Mouse (Mus musculus) adrenal gland, adult 18-20 months (tissue): ENCODE data around the gene Dab2ip. TPM values are rescaled to one million over a fixed set of nuclear protein-coding genes. Genes with fewer than 3 reads are reported as not detected.

Source experiments
- DNase-seq, 2 experiments: peaks; one replicate each; pipeline ENCODE4 v3.0.0; 2021 to 2022; ENCODE audit warnings: low spot score in 2 of 2
- total RNA-seq, 2 experiments: library from RNA; stranded (reverse); gene quantifications; 1 replicate in 1 of 2; 2 replicates in 1 of 2; pipeline ENCODE4 v1.2.3; 2021

Dab2ip gene
- total RNA-seq, 2 experiments from 2014 or later = 43.5 to 87.3 TPM

DNA sequence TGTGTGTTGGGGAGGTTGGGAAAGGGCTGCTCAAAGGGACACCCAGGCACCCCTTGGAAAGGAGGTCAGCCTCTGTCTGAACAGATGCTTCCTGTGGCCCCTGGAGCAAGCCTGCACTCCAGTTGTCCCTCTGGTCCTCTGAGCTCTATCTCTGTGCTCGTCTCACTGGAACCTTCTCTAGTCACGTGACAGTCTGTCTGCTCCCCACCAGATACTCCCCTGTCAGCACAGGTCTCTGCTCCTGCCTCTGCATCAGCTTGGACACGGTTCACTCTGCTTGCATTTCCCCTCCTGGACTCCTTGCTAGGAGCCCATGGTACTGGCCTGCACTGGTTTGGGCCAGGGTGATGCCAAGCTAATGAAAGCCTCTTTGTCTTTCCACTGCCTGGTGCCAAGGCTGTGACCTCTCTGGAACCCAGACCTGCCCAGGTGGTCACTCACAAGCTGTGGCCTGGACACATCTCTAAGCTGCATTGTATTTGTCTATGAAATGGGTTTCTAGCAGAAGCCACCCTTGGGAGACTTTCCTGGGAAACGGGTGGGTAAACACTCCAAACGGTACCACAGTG, 1.1 kb upstream of the Dab2ip start:
- no peak for DNase-seq

DNA sequence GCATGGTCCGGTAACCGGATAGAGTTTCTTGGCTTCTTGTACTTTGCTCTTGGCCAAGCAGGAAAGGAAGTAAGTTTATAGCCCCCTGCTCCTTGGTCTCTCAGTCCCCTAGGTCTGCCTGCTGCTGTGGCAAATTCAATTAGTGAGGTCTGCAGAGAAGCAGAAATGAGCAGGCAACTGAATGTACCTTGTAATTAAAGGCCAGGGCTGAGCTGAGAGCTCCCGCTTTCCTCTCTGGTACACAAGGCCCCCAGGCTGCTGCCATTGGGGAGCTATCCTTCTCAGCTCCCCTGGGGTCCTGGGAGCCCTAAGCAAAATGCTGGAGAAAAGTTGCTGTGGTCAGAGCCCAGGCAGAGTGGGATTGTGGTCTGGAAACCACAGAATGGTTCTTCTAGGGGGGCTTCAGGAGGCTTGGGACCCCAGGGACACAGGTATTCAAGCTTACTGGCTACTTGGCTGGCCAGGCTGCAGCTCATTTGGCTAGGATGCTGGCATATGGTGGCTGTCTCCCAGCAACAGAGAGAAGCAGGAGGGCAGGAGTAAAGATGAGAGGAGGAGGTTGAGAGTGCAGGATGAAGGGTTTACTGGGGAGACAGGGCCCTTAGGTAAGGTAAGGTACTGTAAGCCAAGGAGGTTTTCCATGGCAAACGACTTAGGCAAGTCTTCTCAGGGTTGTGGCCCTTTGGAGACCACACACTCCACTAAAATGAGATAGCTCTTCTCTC, 922 bp downstream of the Dab2ip start:
- no peak for DNase-seq

DNA sequence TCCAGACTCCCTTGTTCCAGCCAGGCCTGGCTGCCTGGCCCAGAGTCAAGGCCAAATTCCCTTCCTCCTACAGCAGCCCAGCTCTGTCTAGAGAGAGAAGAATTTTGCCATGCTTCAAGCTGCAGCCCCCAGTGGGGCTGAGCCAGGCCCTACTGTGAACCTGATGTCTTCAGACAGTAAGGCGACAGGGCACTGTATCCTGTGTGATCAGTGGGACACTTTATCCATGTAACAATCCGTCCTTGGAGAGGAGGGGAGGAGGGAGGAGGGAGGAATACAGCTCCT, 1.4 kb downstream of the Dab2ip start:
- DNase-seq = peak in 1 of 2 experiments; percentile 24

DNA sequence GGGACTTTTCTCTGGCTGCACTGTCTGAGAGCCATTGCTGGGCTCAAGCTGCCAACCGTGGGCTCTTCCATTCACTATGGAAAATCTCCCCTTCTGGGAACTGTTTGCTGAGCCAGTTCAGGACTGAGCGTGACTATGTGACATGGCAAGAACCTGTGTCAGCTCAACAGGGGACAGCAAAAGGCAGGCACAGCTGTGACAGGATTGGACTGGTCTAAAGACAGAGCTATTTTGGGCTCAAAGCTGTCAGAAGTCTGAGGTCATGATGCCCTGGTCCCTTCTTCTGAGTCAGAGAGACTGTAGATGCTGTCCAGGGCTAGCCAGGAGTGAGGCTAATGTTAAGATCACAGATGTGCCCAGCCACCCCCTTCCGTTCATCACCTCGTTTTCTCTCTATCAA, 5.7 kb downstream of the Dab2ip start:
- DNase-seq = no peak

DNA sequence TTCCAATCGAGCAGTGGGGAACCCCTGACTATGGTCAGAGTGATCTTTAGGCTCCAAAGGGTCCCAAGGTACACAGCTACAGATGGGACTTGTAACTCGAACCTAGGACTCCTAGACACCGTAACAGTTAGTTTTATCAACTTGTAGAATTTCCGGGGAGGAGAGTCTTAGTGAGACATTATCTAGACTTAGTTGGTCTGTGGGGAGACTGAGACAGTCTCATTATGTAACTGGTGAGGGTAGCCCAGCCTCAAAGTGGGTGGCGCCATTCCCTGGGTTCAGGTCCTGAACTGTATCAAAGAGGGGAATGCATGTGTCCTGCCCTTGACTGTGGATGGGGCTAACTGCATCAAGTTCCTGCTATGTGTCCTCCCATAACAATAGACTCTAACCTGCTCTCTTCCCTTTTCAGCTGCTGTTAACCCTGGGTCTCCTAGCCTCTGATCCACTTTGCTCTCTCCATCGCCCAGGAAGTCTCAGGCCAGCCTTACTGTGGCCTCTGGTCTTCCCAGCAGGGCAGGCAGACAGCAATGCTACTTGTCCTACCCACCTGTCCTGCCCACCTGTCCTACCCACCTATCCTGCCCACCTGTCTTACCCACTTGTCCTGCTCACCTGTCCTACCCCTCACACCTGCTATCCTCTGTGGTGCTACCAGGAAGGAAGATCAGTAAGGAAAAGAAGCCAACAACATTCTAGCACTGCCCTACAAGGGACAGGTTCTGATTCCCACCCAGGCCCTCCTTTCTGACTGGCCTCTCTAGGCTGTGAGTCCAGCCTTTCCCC, 7.2 kb downstream of the Dab2ip start:
- no peak for DNase-seq

DNA sequence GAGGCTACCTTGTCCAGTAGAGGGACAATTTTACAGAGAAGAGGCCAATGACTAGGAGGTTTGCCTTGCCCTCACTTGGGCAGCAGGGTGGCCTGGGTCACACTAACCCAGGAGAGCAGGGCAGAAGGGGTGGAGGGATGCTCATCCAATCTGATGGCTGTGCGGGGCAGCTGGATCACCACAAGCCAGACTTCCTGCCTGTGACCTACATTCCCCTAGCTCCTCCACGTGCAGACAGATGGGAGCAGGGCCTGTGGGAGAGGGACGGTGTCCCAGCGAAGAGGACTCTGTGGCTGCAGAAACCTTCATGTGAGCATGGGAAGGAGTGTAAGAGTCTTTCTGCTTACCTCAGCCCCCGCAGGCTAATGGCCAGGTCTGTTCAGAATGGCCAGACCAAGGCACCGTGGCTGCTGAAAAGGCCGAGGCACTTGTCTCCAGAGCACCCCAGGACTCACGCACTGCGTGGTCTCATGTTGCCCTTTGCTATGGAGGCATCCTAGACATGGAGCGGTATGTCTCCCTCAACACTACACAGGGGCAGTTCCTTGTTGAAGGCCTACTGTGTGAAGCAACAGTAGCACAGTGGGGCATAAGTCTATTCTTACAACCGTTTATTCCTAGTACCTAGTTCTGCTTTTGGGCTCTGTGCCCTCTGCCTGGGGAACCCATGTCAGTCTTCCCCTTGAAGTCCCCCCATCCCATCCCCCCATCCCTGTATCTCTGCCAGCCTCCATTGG, 9.1 kb downstream of the Dab2ip start:
- no peak for DNase-seq

DNA sequence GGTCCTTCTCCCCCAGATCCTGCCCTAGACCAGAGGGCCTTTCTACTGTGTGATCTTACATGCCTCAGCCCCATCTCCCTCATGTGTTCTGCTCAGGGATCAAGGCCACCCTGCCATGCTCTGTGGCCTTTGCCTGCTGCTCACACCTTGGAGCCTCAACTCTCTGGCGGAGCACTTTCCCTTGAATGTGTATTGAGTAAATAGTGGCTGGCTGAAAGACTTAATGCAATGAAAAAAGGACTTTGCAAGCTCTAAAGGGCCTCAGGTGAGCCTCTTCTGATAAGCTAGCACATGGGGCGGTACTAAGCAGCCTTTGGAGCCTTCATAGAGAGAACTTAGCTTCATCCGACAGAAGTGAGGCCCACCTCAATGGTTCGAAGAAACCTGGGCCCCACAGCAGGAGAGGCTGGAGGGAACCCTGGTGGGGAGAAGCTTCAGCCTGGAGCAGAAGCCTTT, 9.7 kb downstream of the Dab2ip start:
- DNase-seq = no peak

DNA sequence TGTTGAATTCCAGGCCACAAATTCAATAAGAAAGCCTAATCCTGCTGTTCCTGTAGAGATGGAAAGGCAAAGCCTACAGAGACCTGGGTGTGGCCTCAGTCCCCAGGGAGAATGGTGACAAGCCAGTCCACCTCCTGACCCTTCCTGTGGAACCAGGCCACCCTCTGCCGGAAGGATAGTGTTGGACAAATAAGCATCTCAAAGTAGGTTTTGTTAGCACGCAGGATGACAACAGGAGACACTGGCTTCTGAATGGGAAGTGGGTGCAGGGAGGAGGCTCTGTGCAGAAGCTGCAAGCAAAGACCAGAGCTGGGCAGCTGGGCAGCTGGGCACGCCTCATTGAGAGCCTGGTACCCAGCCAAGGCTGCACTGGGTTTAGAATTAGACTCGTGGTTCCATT, 12.7 kb downstream of the Dab2ip start:
- DNase-seq = no peak

DNA sequence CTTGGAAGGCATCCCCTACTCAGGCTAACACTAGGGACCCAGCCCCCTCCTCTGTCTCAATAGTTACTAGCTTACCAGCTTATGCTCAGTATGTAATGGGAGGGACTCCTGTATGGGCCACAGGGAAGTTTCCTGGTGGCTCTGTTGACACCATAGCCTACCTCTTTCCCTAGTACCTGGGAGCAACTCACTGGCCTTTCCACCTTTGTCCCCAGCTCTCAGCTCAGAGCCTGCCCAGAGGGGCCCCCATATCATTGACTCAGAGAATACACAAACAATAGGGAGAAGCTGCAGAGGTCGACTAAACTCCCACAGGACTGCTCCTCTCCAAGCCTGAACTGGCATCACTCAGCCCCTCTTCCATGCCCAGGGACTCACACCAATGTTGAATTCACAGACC, 16.6 kb downstream of the Dab2ip start:
- DNase-seq = no peak

DNA sequence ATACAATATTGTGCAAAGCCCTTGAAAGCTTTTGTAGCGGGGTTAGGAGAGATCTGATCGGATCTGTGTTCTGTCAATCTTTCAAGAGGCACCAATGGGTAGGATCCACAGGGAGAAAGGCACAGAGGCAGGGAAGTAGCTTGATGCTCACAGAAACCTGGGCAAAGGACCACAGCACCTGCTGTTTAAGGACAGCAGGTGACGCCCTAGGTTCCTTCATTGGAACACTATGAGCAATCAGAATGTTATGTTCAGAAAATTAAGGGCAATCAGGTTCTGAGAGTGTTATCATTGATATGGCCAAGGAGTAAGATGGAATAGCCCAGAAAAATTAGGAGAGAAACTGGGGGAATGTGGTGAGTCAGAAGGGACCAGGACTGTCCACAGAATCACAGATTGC, 18.6 kb downstream of the Dab2ip start:
- no peak for DNase-seq

DNA sequence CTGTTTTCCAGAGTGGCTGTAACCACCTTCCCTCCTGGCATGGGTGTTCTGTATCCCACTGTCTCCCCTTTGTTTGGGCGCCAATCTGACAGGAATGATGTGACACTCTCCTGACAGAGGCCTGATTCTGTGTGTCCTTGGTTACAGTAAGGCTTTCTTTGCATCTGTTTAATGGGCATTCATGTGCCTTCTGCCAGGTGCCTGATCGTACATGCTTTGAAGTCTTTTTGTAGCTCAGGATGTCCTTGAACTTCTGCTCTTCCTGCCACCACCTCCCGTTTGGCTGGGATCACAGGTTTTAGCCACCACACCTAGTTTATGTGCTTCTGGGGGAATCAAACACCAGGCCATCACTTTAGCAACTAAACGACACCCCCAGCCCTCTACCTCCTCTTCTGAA, 22.0 kb downstream of the Dab2ip start:
- no peak for DNase-seq

DNA sequence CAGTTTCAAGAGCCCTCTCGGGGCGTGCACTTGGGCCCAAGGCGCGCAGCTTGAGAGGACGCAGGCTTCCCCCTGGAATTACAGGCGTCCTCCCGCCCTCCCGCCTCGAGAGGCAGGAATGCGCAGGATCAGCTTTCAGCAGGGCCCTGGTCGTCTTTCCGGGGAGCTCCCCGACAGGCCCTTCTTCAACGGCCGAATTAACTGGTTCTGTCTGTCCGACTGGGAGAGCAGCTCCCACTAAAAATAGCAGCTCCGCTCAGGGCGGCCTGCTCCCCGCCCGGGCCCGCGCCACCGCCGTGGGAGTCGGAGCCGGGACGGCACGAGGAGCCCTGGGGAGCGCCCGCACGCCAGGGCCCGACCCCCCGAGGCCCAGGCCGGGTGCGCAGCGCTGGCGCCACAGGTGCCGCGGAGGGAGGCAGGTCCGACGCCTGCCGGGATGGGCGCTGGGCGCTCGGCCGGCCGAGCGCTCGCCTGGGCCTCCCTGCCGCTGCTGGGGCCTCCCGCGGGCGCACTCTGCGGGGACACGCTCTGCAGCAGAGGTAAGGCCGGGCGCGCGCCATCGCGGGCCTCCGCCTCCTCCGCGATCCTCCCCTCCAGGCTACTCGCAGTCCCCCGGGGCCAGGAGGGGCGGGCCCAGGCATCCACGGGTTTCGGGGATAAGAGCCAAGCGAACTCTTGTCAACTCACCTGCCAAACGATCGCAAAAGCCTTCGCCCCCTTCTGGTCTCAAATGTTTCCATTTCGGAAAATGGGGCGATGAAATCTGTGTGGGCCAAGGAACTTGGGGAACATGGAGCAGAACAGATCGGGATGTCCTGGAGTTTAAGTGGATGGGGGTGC, 23.7 kb downstream of the Dab2ip start:
- DNase-seq = peak; percentile 61 to 62

DNA sequence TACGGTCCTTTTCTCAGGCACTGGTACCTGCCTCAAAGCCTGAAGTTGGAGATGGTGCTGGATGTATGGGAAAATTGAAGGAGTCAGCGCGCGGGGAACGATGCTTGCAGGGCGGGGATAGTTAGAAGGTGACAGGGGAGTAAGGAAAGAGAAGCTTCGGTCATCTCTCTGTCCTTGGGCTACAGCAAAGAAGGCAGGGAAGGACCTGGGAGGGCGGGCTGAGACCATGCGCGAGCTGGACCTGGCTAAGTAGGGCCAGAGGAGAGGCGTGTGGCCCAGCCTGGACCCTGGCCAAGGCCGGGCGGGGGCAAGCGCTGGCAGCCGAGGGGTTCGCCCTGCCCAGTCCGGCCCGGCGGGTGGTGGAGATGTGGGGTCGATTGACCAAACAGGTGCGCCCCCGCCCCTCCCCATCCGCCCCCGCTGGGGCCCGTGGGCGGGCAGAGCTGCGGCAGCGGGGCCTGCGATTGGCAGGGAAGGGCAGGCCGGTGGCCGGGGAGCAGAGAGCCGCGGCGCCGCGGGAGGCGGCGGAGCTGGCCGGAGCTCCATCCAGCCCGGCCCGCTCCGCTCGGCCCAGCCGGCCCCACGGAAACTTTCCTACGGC, 24.4 kb downstream of the Dab2ip start:
- DNase-seq = peak; percentile 72 to 73

DNA sequence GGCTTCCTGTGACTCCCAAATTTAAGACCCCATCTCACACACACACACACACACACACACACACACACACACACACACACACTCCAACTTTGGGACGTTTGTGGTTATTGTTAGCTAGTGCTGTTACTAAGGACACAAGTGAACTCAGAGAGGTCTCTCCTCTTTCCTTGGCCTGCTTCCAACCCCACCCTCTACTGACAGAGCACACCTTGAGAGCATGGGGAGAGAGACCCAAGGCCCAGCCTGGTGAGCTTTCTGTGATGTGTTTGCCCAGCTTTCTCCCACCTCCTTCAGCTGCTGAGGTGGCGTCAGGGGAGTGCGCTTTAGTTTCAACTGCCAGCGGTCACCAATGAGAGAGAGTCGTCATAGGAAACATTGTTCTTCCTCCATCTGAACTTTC, 25.3 kb downstream of the Dab2ip start:
- no peak for DNase-seq

DNA sequence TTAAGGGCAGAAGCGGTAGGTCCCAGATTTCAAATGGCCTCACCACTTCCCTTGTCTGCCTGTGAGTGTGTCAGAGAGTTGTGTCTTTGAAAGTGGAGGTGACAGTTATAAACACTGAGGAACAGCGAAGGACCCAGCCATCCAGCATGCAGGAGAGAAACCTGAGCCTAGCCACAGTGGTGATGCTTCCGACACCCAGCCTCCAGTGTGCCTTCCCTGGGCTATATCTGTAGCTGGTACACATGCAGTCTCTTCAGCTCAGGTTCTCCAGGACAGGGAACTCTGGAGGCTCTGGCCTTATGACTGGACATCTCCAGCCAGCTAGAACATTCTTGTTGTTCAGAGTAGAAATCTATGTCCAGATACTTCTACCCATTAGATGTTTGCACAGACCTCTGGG, 25.9 kb downstream of the Dab2ip start:
- no peak for DNase-seq

DNA sequence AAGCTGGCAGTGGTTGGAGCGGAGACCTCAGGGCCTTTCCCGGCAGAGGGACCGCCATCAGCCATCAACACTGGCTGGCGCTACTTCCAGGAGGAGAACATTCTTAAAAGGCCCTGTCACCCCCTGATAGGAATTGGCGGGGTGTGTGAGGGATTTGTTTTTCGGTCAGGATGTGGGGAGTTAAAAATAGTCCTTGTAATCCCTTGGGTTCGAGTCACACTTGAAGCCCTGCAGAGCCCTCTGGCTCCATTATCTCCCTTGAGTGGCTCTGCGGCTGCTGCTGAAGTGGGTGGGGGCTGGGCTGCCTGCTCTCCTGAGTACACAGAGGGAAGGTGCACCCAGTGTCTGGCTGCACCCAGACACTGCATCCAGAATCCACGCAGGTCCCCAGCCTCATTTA, 30.3 kb downstream of the Dab2ip start:
- no peak for DNase-seq

DNA sequence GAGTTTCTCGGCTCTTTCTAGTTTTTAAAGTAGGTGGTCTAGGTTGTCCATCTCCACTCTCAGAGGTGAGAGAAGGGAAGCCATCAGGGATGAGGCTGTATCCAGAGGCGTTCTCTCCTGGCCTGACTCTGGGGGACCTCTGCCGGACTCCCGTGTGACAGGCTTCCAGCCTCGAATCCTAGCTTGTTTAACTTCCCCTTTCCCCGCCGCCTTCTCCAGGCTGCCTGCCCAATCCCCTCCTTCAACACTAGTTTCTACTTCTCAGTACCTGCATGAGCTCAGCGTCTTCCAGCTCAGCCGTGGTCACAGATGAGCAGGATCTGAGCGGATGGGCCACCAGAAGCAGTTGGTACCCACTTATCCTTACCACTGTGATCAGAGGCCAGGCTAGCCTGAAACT, 31.3 kb downstream of the Dab2ip start:
- no peak for DNase-seq

DNA sequence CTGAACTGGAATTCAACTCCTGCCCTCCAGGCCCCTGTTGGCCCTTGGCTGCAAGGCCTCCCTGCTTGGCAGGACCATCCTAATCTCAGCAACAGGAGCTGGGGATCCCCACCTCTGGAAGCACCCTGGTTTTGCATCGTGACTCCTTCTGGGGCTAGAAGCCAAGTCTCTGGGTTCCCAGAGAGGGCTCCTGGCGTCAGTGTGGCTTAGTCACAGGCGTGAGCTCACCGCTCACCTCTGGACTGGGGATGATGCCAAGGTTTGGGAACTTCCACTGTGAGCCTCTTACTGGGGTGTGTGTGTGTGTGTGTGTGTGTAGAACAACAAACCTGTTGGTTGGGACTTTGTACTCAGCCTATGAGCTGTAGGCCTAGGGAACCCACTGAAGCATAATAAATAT, 31.7 kb downstream of the Dab2ip start:
- DNase-seq = peak; percentile 43 to 52

DNA sequence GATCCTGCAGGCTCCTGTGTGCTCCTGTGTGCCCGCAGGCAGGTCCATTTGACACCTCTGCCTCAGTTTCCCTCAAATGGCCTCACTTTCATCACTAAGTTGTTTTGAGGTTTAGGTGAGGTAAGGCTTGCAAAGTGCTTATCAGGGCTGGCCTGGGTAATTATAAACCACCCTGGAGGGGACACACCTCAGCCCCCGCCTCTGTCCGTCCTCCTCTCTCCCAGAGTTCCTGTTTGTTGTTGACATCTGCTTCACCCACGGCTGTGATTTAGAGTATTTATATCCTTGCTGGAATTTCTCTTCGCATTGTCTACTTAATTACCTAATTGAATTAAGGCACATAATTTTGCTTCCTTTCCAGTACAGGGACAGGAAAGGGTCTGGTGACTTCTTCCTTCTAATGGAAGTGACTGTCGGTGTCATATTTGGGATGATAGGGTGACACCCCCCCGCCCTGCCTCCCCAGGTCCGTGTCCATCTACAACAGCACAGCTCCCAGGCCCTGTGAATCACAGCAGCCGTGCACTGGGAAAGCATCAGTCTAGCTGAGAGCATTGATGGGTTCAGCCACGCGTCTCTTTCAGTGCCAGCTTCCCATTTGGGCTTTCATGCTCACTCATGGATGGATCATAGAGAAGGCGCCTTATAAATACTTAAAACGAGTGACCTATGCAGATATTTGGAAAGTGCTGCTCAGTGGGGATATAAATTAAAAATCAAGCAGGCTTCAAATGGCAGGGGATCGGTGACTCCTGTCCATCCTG, 34.1 kb downstream of the Dab2ip start:
- no peak for DNase-seq
